Mouse (Mus musculus) CH12.LX (cell line): ENCODE results near the gene Mrps18c. TPM values are rescaled to one million over a fixed set of nuclear protein-coding genes. Genes with fewer than 3 reads are reported as not detected.

Experiments
- DNase-seq: peaks from one replicate; pipeline ENCODE4 v3.0.0-alpha.2; 2013; ENCODE audit errors: extremely low read depth
- H3K27ac ChIP-seq: 2 replicates; pipeline ENCODE4 v1.5.1; 2012; ENCODE audit warnings: low read depth, mild to moderate bottlenecking, control low read depth, moderate library complexity; ENCODE audit not compliant: insufficient read depth
- H3K27me3 ChIP-seq: replicated peaks from 2 replicates; pipeline ENCODE3; 2012; ENCODE audit warnings: inconsistent platforms
- H3K36me3 ChIP-seq, 2 experiments: replicated peaks in 1 of 2; 2 replicates each; pipeline versions ENCODE3 to v1.6.1; 2012; ENCODE audit warnings: inconsistent platforms in 1 of 2, low read length in 1 of 2, mild to moderate bottlenecking in 1 of 2, mixed read lengths in 1 of 2, moderate library complexity in 1 of 2; ENCODE audit not compliant: control insufficient read depth in 1 of 2, insufficient read depth in 1 of 2
- H3K4me1 ChIP-seq, 2 experiments: 2 replicates each; pipeline ENCODE4 v1.6.1; 2012; ENCODE audit warnings: inconsistent platforms in 1 of 2, moderate library complexity in 1 of 2; ENCODE audit not compliant: insufficient read depth in 2 of 2, control insufficient read depth in 1 of 2
- H3K4me2 ChIP-seq: 2 replicates; pipeline ENCODE4 v1.6.1; 2012; ENCODE audit warnings: low read depth, mild to moderate bottlenecking, control low read depth; ENCODE audit not compliant: poor library complexity, insufficient read depth, severe bottlenecking
- H3K4me3 ChIP-seq, 3 experiments: fragments of 150-350 bp in 1 of 3; sonication (generic) in 1 of 3; replicated peaks in 1 of 3; 2 replicates each; pipeline versions ENCODE3 to v1.5.1; 2011 to 2012; ENCODE audit warnings: low read depth in 2 of 3, low read length in 2 of 3, mild to moderate bottlenecking in 2 of 3, moderate library complexity in 2 of 3, control low read depth in 1 of 3, improper control_type of control experiment in 1 of 3, inconsistent platforms in 1 of 3, mixed read lengths in 1 of 3; ENCODE audit not compliant: poor library complexity in 1 of 3
- H3K79me2 ChIP-seq: replicated peaks from 2 replicates; pipeline ENCODE4 v1.6.1; 2012; ENCODE audit warnings: mild to moderate bottlenecking, moderate library complexity; ENCODE audit not compliant: control insufficient read depth, poor library complexity, insufficient read depth, severe bottlenecking; ENCODE audit errors: extremely low read depth
- H3K9ac ChIP-seq: 2 replicates; pipeline ENCODE4 v1.6.1; 2012; ENCODE audit warnings: low read depth, mild to moderate bottlenecking, control low read depth, moderate library complexity; ENCODE audit not compliant: insufficient read depth
- H3K9me3 ChIP-seq: replicated peaks from 2 replicates; pipeline ENCODE3; 2012; ENCODE audit warnings: low read length, inconsistent platforms, mixed read lengths
- EP300 ChIP-seq: IDR thresholded peaks from 2 replicates; pipeline ENCODE4 v1.6.1; 2011; ENCODE audit warnings: low read length, improper control_type of control experiment
- GABPA ChIP-seq: IDR thresholded peaks from 2 replicates; pipeline ENCODE4 v1.6.1; 2012; ENCODE audit warnings: low read depth, low read length, improper control_type of control experiment, inconsistent platforms; ENCODE audit not compliant: insufficient replicate concordance
- MAFK ChIP-seq: IDR thresholded peaks from 2 replicates; pipeline ENCODE4 v1.6.1; 2011; ENCODE audit warnings: low read length, improper control_type of control experiment; ENCODE audit not compliant: insufficient replicate concordance
- POLR2A ChIP-seq: IDR thresholded peaks from 2 replicates; pipeline ENCODE4 v1.6.1; 2011; ENCODE audit warnings: low read depth, mild to moderate bottlenecking, improper control_type of control experiment, low read length
- RCOR1 ChIP-seq: conservative IDR thresholded peaks from 2 replicates; pipeline ENCODE4 v1.6.1; 2012; ENCODE audit warnings: low read depth, mild to moderate bottlenecking, inconsistent platforms, low read length, improper control_type of control experiment
- SIN3A ChIP-seq: IDR thresholded peaks from 2 replicates; pipeline ENCODE4 v1.6.1; 2012; ENCODE audit warnings: low read length, improper control_type of control experiment, inconsistent platforms
- SMC3 ChIP-seq: IDR thresholded peaks from 2 replicates; pipeline ENCODE4 v1.6.1; 2011; ENCODE audit warnings: low read depth, low read length, improper control_type of control experiment
- TCF12 ChIP-seq: IDR thresholded peaks from 2 replicates; pipeline ENCODE4 v1.6.1; 2014; ENCODE audit warnings: low read depth, mild to moderate bottlenecking, inconsistent platforms, low read length, improper control_type of control experiment
- ZC3H11A ChIP-seq: IDR thresholded peaks from 2 replicates; pipeline ENCODE4 v1.6.1; 2012; ENCODE audit warnings: low read depth, mild to moderate bottlenecking, inconsistent platforms, low read length, improper control_type of control experiment
- ZKSCAN1 ChIP-seq: IDR thresholded peaks from 2 replicates; pipeline ENCODE4 v1.6.1; 2012; ENCODE audit warnings: low read depth, inconsistent platforms, low read length, improper control_type of control experiment, borderline replicate concordance
- dilution Hi-C: fragments of 300-500 bp; cut with MboI; formaldehyde crosslinking; loops from 2 replicates; pipeline ENCODE4 v1.14.3; 2020; ENCODE audit warnings: low sequenced_read_pairs; ENCODE audit not compliant: extremely low pct_unique_long_range_greater_than_20kb, extremely low pct_ligation_motif_present
- in situ Hi-C: fragments of 300-500 bp; cut with MboI; formaldehyde crosslinking; loops from 3 replicates; pipeline ENCODE4 v1.14.3; 2019; ENCODE audit warnings: low sequenced_read_pairs, low pct_ligation_motif_present, low pct_unique_long_range_greater_than_20kb, mixed read lengths
- polyA plus RNA-seq: library from polyadenylated mRNA; unstranded; fragments of >175 nt; gene quantifications from 2 replicates; pipeline ENCODE4 v1.2.1, GENCODE M21; 2012; ENCODE audit warnings: low read depth; ENCODE audit not compliant: insufficient read length
- total RNA-seq, 2 experiments: library from RNA; depleted of rRNA; stranded (reverse); fragments of 300-350 nt in 1 of 2; fragments of >200 nt in 1 of 2; gene quantifications; 2 replicates each; pipeline ENCODE4 v1.2.3; 2012 to 2014

Mrps18c gene
- total and polyA plus RNA-seq, 3 experiments, result 87.2 to 216 (median 111) TPM

DNA sequence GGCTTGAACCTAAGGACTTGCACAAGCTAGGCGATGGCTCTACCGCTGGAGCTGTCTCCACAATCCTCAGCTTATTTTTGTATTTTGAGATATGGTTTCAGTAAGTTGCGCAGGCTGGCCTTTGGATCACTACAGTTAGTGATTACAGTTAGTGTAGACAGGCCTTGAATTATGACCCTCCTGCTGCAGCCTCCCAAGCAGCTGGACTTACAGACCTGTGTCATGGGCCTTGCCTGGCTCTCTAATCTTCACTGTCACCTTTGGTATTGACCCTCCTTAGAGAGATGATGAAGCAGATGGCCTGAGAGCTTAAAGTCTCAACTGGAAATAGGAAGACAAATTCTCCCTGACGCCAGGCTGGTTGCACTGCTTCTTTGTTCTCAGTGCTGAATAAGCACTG lies 55.5 kb downstream of the Mrps18c start:
- Histone ChIP-seq H3K36me3 (no peaks in the 10 kb centered on the region), H3K9me3 (no peaks in the 10 kb centered on the region), H3K27ac (no peak overlapping the region), H3K4me1 (peaks cover 3 to 13% of the 10 kb centered on the region in 2 experiments; a peak in 3 of 4 replicates), H3K9ac (no peak overlapping the region), H3K4me3 (no peak overlapping the region), H3K4me2 (no peak overlapping the region)
- dilution Hi-C loops, result no loop called here
- DNase-seq, result no peak
- TF ChIP-seq RCOR1 (no peak), POLR2A (no peak), ZC3H11A (no peak), ZKSCAN1 (no peak), TCF12 (no peak), SIN3A (no peak), GABPA (no peak), SMC3 (no peak), MAFK (no peak), EP300 (no peak)
- TF ChIP-seq, all 38 proteins: peak for 0
- H3K27me3 ChIP-seq, result no peaks in the 10 kb centered on the region
- H3K79me2 ChIP-seq, result no peaks in the 10 kb centered on the region
- in situ Hi-C loops, result no loop called here

Other genes with a start within 250 kb of the Mrps18c start
- 64.3 and 99.9 TPM in 2 replicates for gene Plac8, start 226.4 kb upstream of the Mrps18c start, total RNA-seq (2012; rRNA removed)
- 235 and 258 TPM in 2 replicates for gene Plac8, start 226.4 kb upstream of the Mrps18c start, total RNA-seq (2014; rRNA removed)
- gene Plac8, start 226.4 kb upstream of the Mrps18c start, polyA plus RNA-seq, result 151 and 161 TPM in 2 replicates
- gene Coq2, start 123.5 kb upstream of the Mrps18c start, total RNA-seq (2012; rRNA removed), result 49.1 and 53.9 TPM in 2 replicates
- 50.1 and 51.0 TPM in 2 replicates for gene Coq2, start 123.5 kb upstream of the Mrps18c start, total RNA-seq (2014; rRNA removed)
- 50.9 and 56.5 TPM in 2 replicates for gene Coq2, start 123.5 kb upstream of the Mrps18c start, polyA plus RNA-seq
- gene Hpse, start 78.9 kb upstream of the Mrps18c start, total RNA-seq (2012; rRNA removed), result 8.0 and 9.5 TPM in 2 replicates
- gene Hpse, start 78.9 kb upstream of the Mrps18c start, total RNA-seq (2014; rRNA removed), result 3.8 and 4.0 TPM in 2 replicates
- 3.3 and 3.7 TPM in 2 replicates for gene Hpse, start 78.9 kb upstream of the Mrps18c start, polyA plus RNA-seq
- 12.1 and 19.6 TPM in 2 replicates for gene Helq, start within 50 bp of the Mrps18c start, total RNA-seq (2012; rRNA removed)
- gene Helq, start within 50 bp of the Mrps18c start, total RNA-seq (2014; rRNA removed), result 13.1 and 15.7 TPM in 2 replicates
- gene Helq, start within 50 bp of the Mrps18c start, polyA plus RNA-seq, result 24.3 and 31.4 TPM in 2 replicates
- gene Abraxas1, start 22.3 kb downstream of the Mrps18c start, total RNA-seq (2012; rRNA removed), result 13.4 and 19.0 TPM in 2 replicates
- gene Abraxas1, start 22.3 kb downstream of the Mrps18c start, total RNA-seq (2014; rRNA removed), result 34.9 and 40.0 TPM in 2 replicates
- 29.3 and 30.9 TPM in 2 replicates for gene Abraxas1, start 22.3 kb downstream of the Mrps18c start, polyA plus RNA-seq
- 0.46 and 0.68 TPM in 2 replicates for gene Gpat3, start 47.1 kb downstream of the Mrps18c start, total RNA-seq (2012; rRNA removed)
- gene Gpat3, start 47.1 kb downstream of the Mrps18c start, total RNA-seq (2014; rRNA removed), result 1.5 TPM in 2 replicates
- gene Gpat3, start 47.1 kb downstream of the Mrps18c start, polyA plus RNA-seq, result 1.2 TPM in 2 replicates